17 mouse cellular contexts compared by ENCODE assay signal in the genomic region with DNA sequence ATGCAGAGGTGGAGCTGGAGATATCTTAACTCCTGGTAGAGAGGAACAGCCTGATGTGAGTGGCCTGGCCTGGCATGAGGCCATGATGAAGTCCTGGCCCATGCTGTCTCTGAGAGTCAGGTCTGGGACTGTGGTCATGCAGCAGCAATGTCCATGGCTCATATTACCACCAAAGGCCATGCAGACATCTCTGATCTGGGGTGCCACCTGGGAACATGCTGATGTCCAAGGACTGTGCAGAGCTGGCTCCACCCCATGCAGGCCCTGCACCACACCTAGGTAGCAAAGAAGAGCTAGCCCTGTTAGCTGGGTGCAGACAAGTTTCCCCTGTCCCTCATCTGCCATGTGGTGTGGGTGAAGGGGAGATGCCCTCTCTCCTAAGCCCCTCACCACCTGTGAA.
DNase-seq lines count a peak whose midpoint lies in the region; ATAC-seq and TF ChIP-seq lines count a peak whose summit lies in the region.
"Had no signal": no experiment of that assay in that cellular context is flagged by ENCODE, and none has a peak within 500 bp of the region (broad histone marks: within the 10 kb centered on the region; RNA-seq: fewer than 3 reads in every experiment).

No protein-coding gene starts in this region.

- no peak overlapping the region for H3K9ac ChIP-seq in hindbrain, postnatal 0 days (replicated peaks; ENCODE audit: low read length)
- H3K9ac ChIP-seq in embryonic facial prominence, embryonic 13.5 days = no peak overlapping the region
- no peak overlapping the region for H3K9ac ChIP-seq in embryonic facial prominence, embryonic 15.5 days
- H3K9ac ChIP-seq: heart, embryonic 12.5 days had no signal

- 0 out of 2 replicates have a peak, but pooled peaks have one; percentile 32 for ATAC-seq in hindbrain, postnatal 0 days
- ATAC-seq in megakaryocyte, adult 5-6 weeks (ENCODE audit: poor library complexity, severe bottlenecking) = no peak
- 0 out of 2 replicates have a peak, but pooled peaks have one; percentile 52 for ATAC-seq in embryonic facial prominence, embryonic 13.5 days (ENCODE audit: insufficient number of reproducible peaks, insufficient read depth, low FRiP score, low TSS enrichment, low read depth)
- ATAC-seq in embryonic facial prominence, embryonic 15.5 days (ENCODE audit: insufficient number of reproducible peaks, low FRiP score, low TSS enrichment, low read depth) = 0 out of 2 replicates have a peak, but pooled peaks have one; percentile 29
- ATAC-seq: forebrain, embryonic 14.5 days had no signal

- H3K4me1 ChIP-seq in hindbrain, postnatal 0 days (ENCODE audit: insufficient read depth, low read length) = no peaks in the 10 kb centered on the region
- no peaks in the 10 kb centered on the region for H3K4me1 ChIP-seq in hindbrain, embryonic 10.5 days (replicated peaks)
- H3K4me1 ChIP-seq in megakaryocyte, embryonic 14.5 days = no peaks in the 10 kb centered on the region
- no peaks in the 10 kb centered on the region for H3K4me1 ChIP-seq in embryonic facial prominence, embryonic 13.5 days
- H3K4me1 ChIP-seq in embryonic facial prominence, embryonic 15.5 days = no peaks in the 10 kb centered on the region
- H3K4me1 ChIP-seq: heart, embryonic 12.5 days had no signal

- no peaks in the 10 kb centered on the region for H3K36me3 ChIP-seq in hindbrain, postnatal 0 days (ENCODE audit: insufficient read depth, low read length)
- no peaks in the 10 kb centered on the region for H3K36me3 ChIP-seq in hindbrain, embryonic 10.5 days
- no peaks in the 10 kb centered on the region for H3K36me3 ChIP-seq in megakaryocyte, embryonic 14.5 days (replicated peaks; ENCODE audit: low read length)
- H3K36me3 ChIP-seq in embryonic facial prominence, embryonic 13.5 days = no peaks in the 10 kb centered on the region
- no peaks in the 10 kb centered on the region for H3K36me3 ChIP-seq in embryonic facial prominence, embryonic 15.5 days
- H3K36me3 ChIP-seq: forebrain, embryonic 10.5 days; heart, embryonic 12.5 days had no signal

- DNase-seq in hindbrain, postnatal 0 days (ENCODE audit: low spot score) = no peak
- no peak for DNase-seq in hindbrain, embryonic 10.5 days (ENCODE audit: low spot score)
- DNase-seq: adrenal gland, adult 2 months; adrenal gland, postnatal 25 days; cerebellum, adult 8-10 months; cerebellum, postnatal 14 days; embryo, embryonic 11 days; gastrocnemius, adult 2 months; gastrocnemius, postnatal 25 days had no signal

- no peak for TF ChIP-seq CTCF in hindbrain, postnatal 0 days (IDR thresholded peaks at IDR 0.05; ENCODE audit: low read depth)

- no peak overlapping the region for H3K4me3 ChIP-seq in hindbrain, postnatal 0 days (ENCODE audit: low read length)
- no peak overlapping the region for H3K4me3 ChIP-seq in hindbrain, embryonic 10.5 days
- peak overlapping the region; percentile 46 for H3K4me3 ChIP-seq in megakaryocyte, embryonic 14.5 days (replicated peaks)
- no peak overlapping the region for H3K4me3 ChIP-seq in embryonic facial prominence, embryonic 13.5 days
- H3K4me3 ChIP-seq in embryonic facial prominence, embryonic 15.5 days (replicated peaks) = no peak overlapping the region
- H3K4me3 ChIP-seq: erythroblast, embryonic 14.5 days; forebrain, embryonic 10.5 days; gastrocnemius, adult 2 months; heart, embryonic 12.5 days had no signal

- H3K4me2 ChIP-seq in hindbrain, postnatal 0 days (ENCODE audit: low read depth, low read length) = no peak overlapping the region
- H3K4me2 ChIP-seq in embryonic facial prominence, embryonic 13.5 days = no peak overlapping the region
- H3K4me2 ChIP-seq in embryonic facial prominence, embryonic 15.5 days (replicated peaks) = no peak overlapping the region
- H3K4me2 ChIP-seq: heart, embryonic 12.5 days had no signal

- no peaks in the 10 kb centered on the region for H3K9me3 ChIP-seq in hindbrain, postnatal 0 days (ENCODE audit: low read length)
- no peaks in the 10 kb centered on the region for H3K9me3 ChIP-seq in hindbrain, embryonic 10.5 days
- H3K9me3 ChIP-seq in megakaryocyte, embryonic 14.5 days = peaks cover 4% of the 10 kb centered on the region; the same call in 1 of the 2 replicates
- H3K9me3 ChIP-seq in embryonic facial prominence, embryonic 13.5 days = no peaks in the 10 kb centered on the region
- no peaks in the 10 kb centered on the region for H3K9me3 ChIP-seq in embryonic facial prominence, embryonic 15.5 days (replicated peaks)
- H3K9me3 ChIP-seq: forebrain, embryonic 10.5 days; heart, embryonic 12.5 days had no signal

- H3K27ac ChIP-seq in hindbrain, postnatal 0 days = no peak overlapping the region
- H3K27ac ChIP-seq in hindbrain, embryonic 10.5 days = no peak overlapping the region
- H3K27ac ChIP-seq in embryonic facial prominence, embryonic 13.5 days = no peak overlapping the region
- no peak overlapping the region for H3K27ac ChIP-seq in embryonic facial prominence, embryonic 15.5 days (replicated peaks)
- H3K27ac ChIP-seq: forebrain, embryonic 10.5 days; gastrocnemius, adult 2 months had no signal

- H3K27me3 ChIP-seq in hindbrain, postnatal 0 days (ENCODE audit: insufficient read depth, low read length) = no peaks in the 10 kb centered on the region
- H3K27me3 ChIP-seq in hindbrain, embryonic 10.5 days (ENCODE audit: insufficient read depth, poor library complexity, severe bottlenecking) = no peaks in the 10 kb centered on the region
- no peaks in the 10 kb centered on the region for H3K27me3 ChIP-seq in megakaryocyte, embryonic 14.5 days (replicated peaks)
- H3K27me3 ChIP-seq in embryonic facial prominence, embryonic 13.5 days = no peaks in the 10 kb centered on the region
- H3K27me3 ChIP-seq in embryonic facial prominence, embryonic 15.5 days = no peaks in the 10 kb centered on the region
- H3K27me3 ChIP-seq: heart, embryonic 12.5 days had no signal
